Mouse (Mus musculus) lung, adult 2 months (tissue): ENCODE measurements around the gene Zc3h12c.

Source experiments
- CTCF ChIP-seq: fragments of 200-500 bp; IDR thresholded peaks from 2 replicates; pipeline ENCODE4 v1.5.1; 2011; ENCODE audit warnings: mild to moderate bottlenecking, low read length, control low read depth; ENCODE audit not compliant: insufficient read depth
- POLR2A ChIP-seq: fragments of 200-500 bp; IDR thresholded peaks from 2 replicates; pipeline ENCODE4 v1.6.1; 2011; ENCODE audit warnings: low read depth, mild to moderate bottlenecking, control low read depth, low read length, borderline replicate concordance; ENCODE audit errors: extremely low read depth

GRCm38 (mm10) chr9:52174671-52175111 is 6.3 kb upstream of the Zc3h12c start:
- TF ChIP-seq CTCF (no peak), POLR2A (no peak)
